Mouse (Mus musculus) erythroblast, embryonic 14.5 days (primary cell): ENCODE data around the gene Mak.

Experiments
- GATA1 ChIP-seq: IDR thresholded peaks from 2 replicates; pipeline ENCODE4 v1.6.1; 2012; ENCODE audit warnings: low read length, inconsistent platforms, mixed read lengths
- TAL1 ChIP-seq: IDR thresholded peaks from 3 replicates; pipeline ENCODE4 v1.6.1; 2012; ENCODE audit warnings: low read length, inconsistent platforms, mixed read lengths

GRCm38 (mm10) chr13:41021607-41022006, 57.9 kb downstream of the Mak start:
- TF ChIP-seq GATA1 (no peak), TAL1 (no peak)
